Mouse (Mus musculus) myocyte (in vitro differentiated cells): ENCODE data around the gene Chn2.

Experiments
- CEBPB ChIP-seq: IDR thresholded peaks from 2 replicates; pipeline ENCODE4 v1.6.1; 2011; ENCODE audit warnings: mild to moderate bottlenecking, moderate library complexity; ENCODE audit not compliant: poor library complexity, insufficient read depth, severe bottlenecking
- E2F4 ChIP-seq: IDR thresholded peaks from one replicate; pipeline ENCODE4 v1.6.1; 2011; ENCODE audit warnings: mild to moderate bottlenecking, control low read depth, moderate library complexity; ENCODE audit not compliant: insufficient read depth
- MAX ChIP-seq: IDR thresholded peaks from one replicate; pipeline ENCODE4 v1.6.1; 2011; ENCODE audit warnings: low read depth, mild to moderate bottlenecking, control low read depth
- MYOD1 ChIP-seq, 3 experiments: IDR thresholded peaks; one replicate each; pipeline ENCODE4 v1.6.1; 2011; ENCODE audit warnings: control low read depth in 2 of 3, low read depth in 2 of 3, mild to moderate bottlenecking in 2 of 3, moderate library complexity in 1 of 3; ENCODE audit not compliant: insufficient read length in 2 of 3, control insufficient read depth in 1 of 3
- MYOG ChIP-seq, 3 experiments: IDR thresholded peaks; one replicate each; pipeline ENCODE4 v1.6.1; 2011; ENCODE audit warnings: control low read depth in 2 of 3, low read depth in 2 of 3, mild to moderate bottlenecking in 2 of 3; ENCODE audit not compliant: insufficient read length in 2 of 3, control insufficient read depth in 1 of 3, insufficient read depth in 1 of 3
- POLR2A ChIP-seq: IDR thresholded peaks from one replicate; pipeline ENCODE4 v1.6.1; 2011; ENCODE audit warnings: low read depth, mild to moderate bottlenecking, control low read depth, moderate library complexity; ENCODE audit not compliant: insufficient read length
- POLR2AphosphoS2 ChIP-seq: IDR thresholded peaks from one replicate; pipeline ENCODE4 v1.6.1; 2011; ENCODE audit warnings: low read depth, control low read depth; ENCODE audit not compliant: insufficient read length
- REST ChIP-seq: IDR thresholded peaks from one replicate; pipeline ENCODE4 v1.6.1; 2011; ENCODE audit warnings: mild to moderate bottlenecking, control low read depth, moderate library complexity; ENCODE audit not compliant: insufficient read depth, insufficient read length
- TCF12 ChIP-seq: IDR thresholded peaks from one replicate; pipeline ENCODE4 v1.6.1; 2011; ENCODE audit warnings: mild to moderate bottlenecking, control low read depth; ENCODE audit not compliant: poor library complexity, insufficient read depth, severe bottlenecking
- USF1 ChIP-seq: IDR thresholded peaks from one replicate; pipeline ENCODE4 v1.6.1; 2011; ENCODE audit warnings: low read depth, mild to moderate bottlenecking, control low read depth, moderate library complexity

DNA sequence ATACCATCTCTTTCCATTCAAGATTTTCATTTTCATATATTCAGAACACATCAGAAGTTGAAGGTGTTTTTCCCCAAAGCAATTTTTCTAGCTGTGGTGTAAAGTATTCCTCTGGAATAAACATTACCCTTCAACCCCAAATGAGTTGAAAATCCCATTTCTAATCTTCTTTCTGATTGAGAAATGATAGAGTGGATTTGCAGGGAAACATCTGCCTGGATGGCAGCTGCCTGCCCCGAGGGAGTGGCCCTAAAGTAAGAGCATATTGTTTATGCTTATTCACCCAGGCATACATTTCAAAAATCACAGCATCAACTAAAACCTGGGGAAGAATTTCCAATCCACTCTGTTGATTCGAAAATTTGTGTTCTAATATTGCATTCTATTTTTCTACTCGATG, 8.6 kb upstream of the Chn2 start:
- TF ChIP-seq USF1, result no peak
- no peak for TF ChIP-seq POLR2A
- TF ChIP-seq E2F4, result no peak
- no peak for TF ChIP-seq MAX
- no peak for TF ChIP-seq POLR2AphosphoS2
- no peak for TF ChIP-seq TCF12
- TF ChIP-seq REST, result no peak
- no peak for TF ChIP-seq MYOG (IDR thresholded peaks at IDR 0.05; ENCODE audit: control insufficient read depth in 1 of 3, insufficient read depth in 1 of 3, insufficient read length in 2 of 3, low read depth in 2 of 3)
- no peak for TF ChIP-seq MYOD1 (IDR thresholded peaks at IDR 0.05; ENCODE audit: control insufficient read depth in 1 of 3, insufficient read length in 2 of 3, low read depth in 2 of 3)
- TF ChIP-seq CEBPB, result no peak
